Mouse (Mus musculus) cortical plate, adult 2 months (tissue): ENCODE measurements around the gene Bcl6b. TPM values are rescaled to one million over a fixed set of nuclear protein-coding genes. Genes with fewer than 3 reads are reported as not detected.
A peak's percentile ranks its signal among the peaks of the same experiment; 100 is the strongest.

ENCODE experiments used
- H3K27ac ChIP-seq: fragments of 200-500 bp; 2 replicates; pipeline ENCODE4 v1.5.1; 2012; ENCODE audit warnings: low read length, control low read depth, inconsistent platforms; ENCODE audit not compliant: insufficient read depth
- H3K4me1 ChIP-seq: fragments of 200-500 bp; 2 replicates; pipeline ENCODE4 v1.6.1; 2011; ENCODE audit warnings: low read length; ENCODE audit not compliant: control insufficient read depth, insufficient read depth
- H3K4me3 ChIP-seq: fragments of 200-500 bp; 2 replicates; pipeline ENCODE4 v1.5.1; 2011; ENCODE audit warnings: mild to moderate bottlenecking, low read length, control low read depth; ENCODE audit not compliant: insufficient read depth
- CTCF ChIP-seq: fragments of 200-500 bp; IDR thresholded peaks from 2 replicates; pipeline ENCODE4 v1.5.1; 2011; ENCODE audit warnings: mild to moderate bottlenecking, control low read depth, low read length; ENCODE audit not compliant: insufficient read depth; ENCODE audit errors: extremely low read depth
- POLR2A ChIP-seq: fragments of 200-500 bp; IDR thresholded peaks from 2 replicates; pipeline ENCODE4 v1.6.1; 2011; ENCODE audit warnings: mild to moderate bottlenecking, low read length, control low read depth; ENCODE audit not compliant: insufficient read depth; ENCODE audit errors: extremely low read depth
- polyA plus RNA-seq: library from polyadenylated mRNA; depleted of rRNA; stranded (reverse); fragments of >200 nt; gene quantifications from 2 replicates; pipeline ENCODE4 v1.2.3, GENCODE M21; 2012

Bcl6b gene
- polyA plus RNA-seq, 1 experiment = 1.2 TPM

DNA sequence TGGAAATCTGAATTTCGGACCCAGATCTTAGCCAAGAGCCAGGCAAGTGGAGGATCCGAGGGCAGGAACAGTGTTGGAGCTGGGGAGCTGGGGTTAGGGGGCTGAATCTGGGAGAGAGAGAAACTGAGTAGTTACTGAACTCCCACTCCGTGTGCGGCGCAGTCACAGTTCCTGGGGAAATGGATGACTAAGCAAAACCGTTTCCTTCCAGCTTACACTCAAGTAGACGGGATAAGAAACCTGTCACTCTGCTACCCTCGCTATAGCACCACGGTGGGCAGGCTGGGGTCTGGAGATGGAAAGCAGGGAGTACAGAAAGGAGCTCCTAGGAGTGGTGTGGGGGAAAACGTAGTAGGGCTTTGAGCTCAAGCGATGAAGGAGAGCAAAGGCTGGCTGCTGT, 20.6 kb upstream of the Bcl6b start:
- TF ChIP-seq POLR2A (no peak), CTCF (no peak)
- Histone ChIP-seq H3K4me1 (no peaks in the 10 kb centered on the region), H3K4me3 (no peak overlapping the region), H3K27ac (no peak overlapping the region)

GRCm38 (mm10) chr11:70247136-70247845, 17.7 kb upstream of the Bcl6b start:
- no peaks in the 10 kb centered on the region for H3K4me1 ChIP-seq
- H3K27ac ChIP-seq = no peak overlapping the region
- H3K4me3 ChIP-seq = no peak overlapping the region
- TF ChIP-seq POLR2A (no peak), CTCF (peak; percentile 65)

DNA sequence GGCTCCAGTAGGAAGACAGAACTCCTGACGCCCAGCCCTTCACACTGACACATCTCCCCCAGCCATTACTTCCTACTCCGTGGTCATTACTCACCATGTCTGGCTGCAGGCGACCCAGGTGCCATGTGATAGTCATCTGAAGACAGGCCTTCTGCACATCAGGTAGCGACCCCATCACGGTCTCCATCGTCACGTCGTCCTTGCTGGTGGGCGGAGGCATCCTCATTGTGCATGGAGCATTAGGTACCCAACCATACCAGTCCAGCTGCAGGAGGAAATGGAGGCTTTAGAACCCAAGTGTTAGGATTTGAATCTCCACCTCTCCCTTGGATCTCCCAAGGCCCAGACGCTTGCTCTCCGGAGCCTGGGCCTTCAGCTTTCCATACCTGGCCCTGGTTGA, 13.0 kb upstream of the Bcl6b start:
- TF ChIP-seq POLR2A (no peak), CTCF (no peak)
- Histone ChIP-seq H3K4me3 (no peak overlapping the region), H3K4me1 (no peaks in the 10 kb centered on the region), H3K27ac (no peak overlapping the region)

DNA sequence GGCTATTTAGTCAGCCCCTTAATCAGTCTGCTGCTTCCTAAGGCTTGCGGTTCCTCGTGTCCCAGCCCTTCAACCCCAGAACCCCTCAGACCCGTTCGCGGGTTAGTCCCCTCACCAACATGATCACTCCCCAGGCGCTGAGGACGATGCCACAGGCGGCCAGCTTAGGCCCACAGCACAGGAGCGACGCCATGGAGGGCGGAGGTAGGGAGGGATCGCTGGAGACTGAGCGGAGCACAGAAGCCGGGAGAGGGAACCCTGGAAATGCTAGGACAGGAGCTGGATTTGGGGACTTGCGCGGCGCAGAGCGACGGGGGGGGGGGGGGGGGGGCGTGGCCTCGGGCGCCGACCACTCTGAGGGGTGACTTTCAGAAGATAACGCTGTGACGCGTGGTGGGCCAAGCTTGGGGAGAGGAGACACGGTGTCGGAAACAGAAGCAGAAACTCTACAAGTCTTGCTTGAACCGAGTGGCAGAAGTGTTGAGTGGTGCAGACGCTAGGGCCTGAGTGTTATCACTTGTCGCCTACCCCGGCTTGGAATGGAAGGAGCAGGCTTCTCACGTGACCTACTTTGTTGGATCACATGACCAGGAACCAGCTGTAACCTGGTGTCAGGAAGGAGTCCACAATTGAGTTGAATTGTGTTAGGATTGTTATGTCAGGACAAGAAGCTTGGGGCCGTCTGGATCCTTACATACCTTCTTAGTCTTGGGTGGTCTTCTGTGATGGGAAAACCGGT, 10.1 kb upstream of the Bcl6b start, which contains the start of the genes Gm21988 and Rnasek:
TSS of gene Gm21988 (minus strand) at position 290 of the 739 bp plus-strand sequence.
TSS of gene Rnasek (minus strand) at position 302 of the 739 bp plus-strand sequence.
- Histone ChIP-seq H3K27ac (peak within 1 kb of the TSS; percentile 87), H3K4me3 (peak within 1 kb of the TSS; percentile 84), H3K4me1 (0 out of 2 replicates have a peak, but pooled peaks cover 3% of the 10 kb centered on the region)
- no peak for TF ChIP-seq CTCF
- TF ChIP-seq POLR2A = peak; percentile 91

DNA sequence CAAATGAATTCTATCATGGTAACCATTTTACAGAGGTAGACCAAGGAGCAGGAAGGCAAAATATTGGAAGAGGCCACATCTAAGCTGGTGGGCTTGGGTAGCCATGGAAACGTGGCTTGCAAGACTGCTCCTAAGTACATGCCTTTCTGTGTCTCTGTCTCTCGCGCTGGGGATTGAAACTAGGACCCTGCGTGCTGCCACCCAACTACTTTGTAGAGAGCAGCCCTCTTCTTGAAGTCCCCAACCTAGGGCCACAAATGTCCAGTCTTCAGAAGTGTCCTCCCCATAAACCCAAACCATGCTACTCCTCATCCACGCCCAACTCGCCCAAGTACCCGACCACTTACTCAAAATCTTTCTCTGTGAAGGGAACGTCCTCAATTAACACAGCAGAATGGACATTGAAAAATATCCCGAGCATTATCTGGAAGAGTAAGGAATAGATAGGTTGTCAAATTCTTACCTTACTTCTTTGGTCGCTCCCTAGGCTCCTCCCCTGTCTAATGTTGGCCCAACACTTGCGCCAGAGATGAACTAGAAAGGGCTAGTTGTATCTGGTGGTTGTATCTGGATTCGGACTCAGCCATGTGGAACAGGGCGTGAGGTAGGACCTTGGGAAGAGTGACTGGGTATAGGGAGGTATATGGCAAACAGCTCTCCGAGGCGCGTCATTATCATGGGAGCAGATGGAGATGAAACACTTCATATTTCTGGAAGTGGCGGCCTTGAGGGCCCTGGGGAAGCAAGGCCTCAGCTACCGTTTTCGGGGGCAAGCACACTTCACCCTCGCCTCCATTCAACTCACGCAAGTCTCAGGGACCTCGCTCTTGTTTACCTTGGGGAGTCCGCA, 9.2 kb upstream of the Bcl6b start:
- peak overlapping the region; percentile 87 for H3K27ac ChIP-seq
- TF ChIP-seq POLR2A (no peak), CTCF (no peak)
- peak overlapping the region; percentile 84 for H3K4me3 ChIP-seq
- H3K4me1 ChIP-seq = 0 out of 2 replicates have a peak, but pooled peaks cover 3% of the 10 kb centered on the region

DNA sequence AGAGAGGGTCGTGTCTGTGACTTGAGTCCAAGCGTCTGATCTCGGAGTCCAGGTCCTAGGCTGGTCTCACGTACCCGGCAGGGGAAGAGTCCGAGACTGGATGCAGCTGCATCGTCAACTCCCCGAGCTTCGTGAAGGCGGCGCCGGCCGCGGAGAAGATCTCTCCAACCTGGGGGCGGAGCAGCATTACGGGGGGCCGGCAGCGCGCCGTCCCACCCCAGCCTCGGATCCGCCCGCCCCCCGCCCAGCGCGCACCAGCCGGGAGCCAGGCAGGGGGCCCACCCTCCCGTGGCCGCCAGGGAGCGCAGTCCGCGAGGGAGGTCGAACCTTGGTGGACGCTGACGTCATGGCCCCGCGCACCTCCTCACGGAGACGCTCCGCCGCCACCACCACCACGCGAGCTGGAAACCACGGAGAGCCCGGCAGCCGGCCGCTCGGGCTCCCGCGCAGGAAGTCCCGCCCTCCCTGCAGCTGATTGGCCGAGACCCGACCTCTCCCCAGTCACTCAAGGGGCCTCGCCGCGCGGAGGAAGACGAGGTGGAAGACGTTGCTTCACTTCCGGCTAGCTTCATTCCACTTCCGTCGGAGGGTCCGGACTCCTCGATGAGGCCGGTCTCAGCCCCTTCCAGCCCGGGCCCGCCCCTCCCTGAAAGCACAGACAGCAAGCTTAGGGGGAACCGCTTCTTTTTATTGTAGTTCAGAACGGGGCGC, 8.0 kb upstream of the Bcl6b start, which contains the start of gene 0610010K14Rik:
TSS of gene 0610010K14Rik (minus strand) at position 458 of the 711 bp plus-strand sequence.
- Histone ChIP-seq H3K27ac (peak within 1 kb of the TSS; percentile 87), H3K4me3 (peak within 1 kb of the TSS; percentile 84), H3K4me1 (0 out of 2 replicates have a peak, but pooled peaks cover 3% of the 10 kb centered on the region)
- TF ChIP-seq POLR2A (peak; percentile 95), CTCF (peak; percentile 36; the same call in 1 of the 2 replicates)

- H3K4me1 ChIP-seq = 0 out of 2 replicates have a peak, but pooled peaks cover 3% of the 10 kb centered on the region
- no peak overlapping the region for H3K27ac ChIP-seq
- peak overlapping the region; percentile 84; the same call in 1 of the 2 replicates for H3K4me3 ChIP-seq
- TF ChIP-seq CTCF (no peak), POLR2A (no peak)
Observed at GRCm38 (mm10) chr11:70236717-70237116, 7.1 kb upstream of the Bcl6b start.

GRCm38 (mm10) chr11:70235254-70235900, 5.8 kb upstream of the Bcl6b start:
- H3K27ac ChIP-seq = no peak overlapping the region

More at GRCm38 (mm10) chr11:70235254-70235900, 5.8 kb upstream of the Bcl6b start:
- Histone ChIP-seq H3K4me3 (no peak overlapping the region), H3K4me1 (0 out of 2 replicates have a peak, but pooled peaks cover 3% of the 10 kb centered on the region)
- TF ChIP-seq CTCF (no peak), POLR2A (no peak)
